Mouse (Mus musculus): ENCODE results near the gene Osbpl11. TPM values are rescaled to one million over a fixed set of nuclear protein-coding genes. Genes with fewer than 3 reads are reported as not detected.

The Osbpl11 gene
- total and polyA plus RNA-seq, 2 experiments = 6.3 to 9.8 TPM

DNA sequence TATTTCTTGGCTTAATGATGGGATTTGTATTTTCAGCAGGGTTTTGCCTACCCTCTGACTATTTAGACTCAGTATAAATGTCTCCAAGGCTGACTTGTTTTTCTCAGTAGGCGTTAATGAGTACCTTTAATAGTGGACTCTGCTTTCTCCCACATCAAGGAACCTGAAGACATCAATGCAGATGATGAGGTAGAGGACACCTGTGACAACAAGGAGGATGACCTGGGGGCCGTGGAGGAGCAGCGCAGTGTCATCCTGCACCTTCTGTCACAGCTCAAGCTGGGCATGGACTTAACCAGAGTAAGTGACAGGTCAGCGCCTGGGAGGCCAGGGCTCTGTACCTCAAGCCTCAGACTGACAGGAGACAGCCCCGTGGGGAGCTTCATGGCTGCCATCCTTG, 39.5 kb downstream of the Osbpl11 start:
- no peaks in the 10 kb centered on the region for H3K79me2 ChIP-seq (ENCODE audit: control insufficient read depth, insufficient read depth, low read length)
- no peak overlapping the region for H3K27ac ChIP-seq (replicated peaks; ENCODE audit: insufficient read depth, low read depth, low read length)
- no peak overlapping the region for H3K4me3 ChIP-seq (ENCODE audit: insufficient read depth, low read depth, low read length)
- no peak for TF ChIP-seq POLR2A (IDR thresholded peaks at IDR 0.05; ENCODE audit: extremely low read depth, insufficient read depth, low read length)
- H3K4me1 ChIP-seq (ENCODE audit: control insufficient read depth, insufficient read depth, low read length) = no peaks in the 10 kb centered on the region
- no peaks in the 10 kb centered on the region for H3K27me3 ChIP-seq (ENCODE audit: control insufficient read depth, insufficient read depth, low read length)
- 91% methylated on average over 5 of the region's 5 CpGs for WGBS
- H3K36me3 ChIP-seq (ENCODE audit: control insufficient read depth, insufficient read depth, low read length) = peaks cover 48% of the 10 kb centered on the region
- no peak for DNase-seq (ENCODE audit: extremely low read depth, low read depth, low spot score)
- no peak overlapping the region for H3K9ac ChIP-seq (ENCODE audit: low read depth, low read length)

DNA sequence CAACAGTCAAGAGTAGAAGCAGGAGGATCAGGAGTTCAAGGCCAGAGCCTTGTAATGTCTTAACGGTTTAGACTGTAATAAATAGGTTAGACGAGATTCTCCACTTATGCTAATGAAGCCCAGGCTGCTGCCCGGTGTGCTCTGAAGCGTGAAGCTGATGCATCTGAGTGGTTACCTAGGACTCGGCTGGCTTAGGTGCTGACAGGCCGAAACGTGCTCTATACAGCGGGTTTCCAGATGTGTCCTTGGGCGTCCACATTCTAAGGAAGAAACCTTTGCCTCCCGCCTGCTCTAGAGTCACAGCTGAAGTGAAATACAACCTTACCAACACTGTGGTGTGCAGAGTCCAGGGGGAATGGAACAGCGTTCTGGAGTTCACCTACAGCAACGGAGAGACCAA, 49.3 kb downstream of the Osbpl11 start:
- Histone ChIP-seq H3K9ac (ENCODE audit: low read depth, low read length) (no peak overlapping the region), H3K79me2 (ENCODE audit: control insufficient read depth, insufficient read depth, low read length) (no peaks in the 10 kb centered on the region), H3K27me3 (ENCODE audit: control insufficient read depth, insufficient read depth, low read length) (no peaks in the 10 kb centered on the region), H3K4me1 (ENCODE audit: control insufficient read depth, insufficient read depth, low read length) (no peaks in the 10 kb centered on the region), H3K36me3 (ENCODE audit: control insufficient read depth, insufficient read depth, low read length) (peaks cover 54% of the 10 kb centered on the region), H3K4me3 (ENCODE audit: insufficient read depth, low read depth, low read length) (no peak overlapping the region), H3K27ac (replicated peaks; ENCODE audit: insufficient read depth, low read depth, low read length) (no peak overlapping the region)
- no peak for TF ChIP-seq POLR2A (IDR thresholded peaks at IDR 0.05; ENCODE audit: extremely low read depth, insufficient read depth, low read length)
- TF ChIP-seq CTCF (IDR thresholded peaks at IDR 0.05; ENCODE audit: low read depth, low read length) = no peak
- 94% methylated on average over 12 of the region's 12 CpGs for WGBS
- DNase-seq (ENCODE audit: extremely low read depth, low read depth, low spot score) = no peak

DNA sequence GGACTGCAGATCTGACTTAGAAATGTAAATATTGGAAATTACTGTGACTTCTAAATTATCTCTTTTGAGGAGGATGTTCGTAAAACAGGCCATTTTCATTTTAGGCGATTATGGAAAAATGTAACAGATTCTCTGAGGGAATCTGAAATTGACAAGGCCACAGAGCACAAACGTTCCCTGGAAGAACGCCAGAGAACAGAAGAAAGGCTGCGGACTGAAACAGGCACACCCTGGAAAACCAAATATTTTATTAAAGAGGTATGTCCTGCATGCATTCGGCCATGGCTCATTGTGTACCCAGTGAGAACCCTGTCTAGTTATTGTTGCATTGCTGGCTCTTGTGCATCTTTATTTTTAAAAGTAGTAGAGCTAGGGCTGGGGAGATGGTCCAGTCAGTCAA, 51.3 kb downstream of the Osbpl11 start:
- peaks cover 46% of the 10 kb centered on the region for H3K36me3 ChIP-seq (ENCODE audit: control insufficient read depth, insufficient read depth, low read length)
- H3K27me3 ChIP-seq (ENCODE audit: control insufficient read depth, insufficient read depth, low read length) = no peaks in the 10 kb centered on the region
- 56% methylated on average over 6 of the region's 6 CpGs for WGBS
- no peak overlapping the region for H3K4me3 ChIP-seq (ENCODE audit: insufficient read depth, low read depth, low read length)
- H3K79me2 ChIP-seq (ENCODE audit: control insufficient read depth, insufficient read depth, low read length) = no peaks in the 10 kb centered on the region
- H3K9ac ChIP-seq (ENCODE audit: low read depth, low read length) = no peak overlapping the region
- no peak for DNase-seq (ENCODE audit: extremely low read depth, low read depth, low spot score)
- no peak for TF ChIP-seq CTCF (IDR thresholded peaks at IDR 0.05; ENCODE audit: low read depth, low read length)
- no peak for TF ChIP-seq POLR2A (IDR thresholded peaks at IDR 0.05; ENCODE audit: extremely low read depth, insufficient read depth, low read length)
- no peak overlapping the region for H3K27ac ChIP-seq (replicated peaks; ENCODE audit: insufficient read depth, low read depth, low read length)
- H3K4me1 ChIP-seq (ENCODE audit: control insufficient read depth, insufficient read depth, low read length) = no peaks in the 10 kb centered on the region

- H3K4me1 ChIP-seq (ENCODE audit: control insufficient read depth, insufficient read depth, low read length) = no peaks in the 10 kb centered on the region
- H3K27ac ChIP-seq (replicated peaks; ENCODE audit: insufficient read depth, low read depth, low read length) = no peak overlapping the region
- H3K4me3 ChIP-seq (ENCODE audit: insufficient read depth, low read depth, low read length) = no peak overlapping the region
- 88% methylated on average over 2 of the region's 2 CpGs for WGBS
- no peaks in the 10 kb centered on the region for H3K79me2 ChIP-seq (ENCODE audit: control insufficient read depth, insufficient read depth, low read length)
- peaks cover 41% of the 10 kb centered on the region for H3K36me3 ChIP-seq (ENCODE audit: control insufficient read depth, insufficient read depth, low read length)
- H3K9ac ChIP-seq (ENCODE audit: low read depth, low read length) = no peak overlapping the region
- no peaks in the 10 kb centered on the region for H3K27me3 ChIP-seq (ENCODE audit: control insufficient read depth, insufficient read depth, low read length)
- DNase-seq (ENCODE audit: extremely low read depth, low read depth, low spot score) = no peak
- TF ChIP-seq CTCF (IDR thresholded peaks at IDR 0.05; ENCODE audit: low read depth, low read length) (no peak), POLR2A (IDR thresholded peaks at IDR 0.05; ENCODE audit: extremely low read depth, insufficient read depth, low read length) (no peak)
These were observed 54.4 kb downstream of the Osbpl11 start for GRCm38 (mm10) chr16:33239305-33239704.

GRCm38 (mm10) chr16:33242046-33242445, 57.2 kb downstream of the Osbpl11 start:
- 68% methylated on average over 6 of the region's 6 CpGs for whole genome bisulfite sequencing
- Histone ChIP-seq H3K4me1 (ENCODE audit: control insufficient read depth, insufficient read depth, low read length) (no peaks in the 10 kb centered on the region), H3K9ac (ENCODE audit: low read depth, low read length) (no peak overlapping the region), H3K79me2 (ENCODE audit: control insufficient read depth, insufficient read depth, low read length) (no peaks in the 10 kb centered on the region), H3K27ac (replicated peaks; ENCODE audit: insufficient read depth, low read depth, low read length) (no peak overlapping the region), H3K36me3 (ENCODE audit: control insufficient read depth, insufficient read depth, low read length) (peaks cover 30% of the 10 kb centered on the region), H3K4me3 (ENCODE audit: insufficient read depth, low read depth, low read length) (no peak overlapping the region), H3K27me3 (ENCODE audit: control insufficient read depth, insufficient read depth, low read length) (no peaks in the 10 kb centered on the region)
- TF ChIP-seq POLR2A (IDR thresholded peaks at IDR 0.05; ENCODE audit: extremely low read depth, insufficient read depth, low read length) (no peak), CTCF (IDR thresholded peaks at IDR 0.05; ENCODE audit: low read depth, low read length) (no peak)
- DNase-seq (ENCODE audit: extremely low read depth, low read depth, low spot score) = no peak

GRCm38 (mm10) chr16:33244136-33244691, 59.3 kb downstream of the Osbpl11 start:
- no peaks in the 10 kb centered on the region for H3K27me3 ChIP-seq (ENCODE audit: control insufficient read depth, insufficient read depth, low read length)
- no peak overlapping the region for H3K27ac ChIP-seq (replicated peaks; ENCODE audit: insufficient read depth, low read depth, low read length)
- 82% methylated on average over 6 of the region's 6 CpGs for WGBS
- H3K9ac ChIP-seq (ENCODE audit: low read depth, low read length) = no peak overlapping the region
- no peaks in the 10 kb centered on the region for H3K79me2 ChIP-seq (ENCODE audit: control insufficient read depth, insufficient read depth, low read length)
- no peak for DNase-seq (ENCODE audit: extremely low read depth, low read depth, low spot score)
- no peaks in the 10 kb centered on the region for H3K4me1 ChIP-seq (ENCODE audit: control insufficient read depth, insufficient read depth, low read length)
- H3K4me3 ChIP-seq (ENCODE audit: insufficient read depth, low read depth, low read length) = no peak overlapping the region
- peaks cover 17% of the 10 kb centered on the region for H3K36me3 ChIP-seq (ENCODE audit: control insufficient read depth, insufficient read depth, low read length)
- TF ChIP-seq POLR2A (IDR thresholded peaks at IDR 0.05; ENCODE audit: extremely low read depth, insufficient read depth, low read length) (no peak), CTCF (IDR thresholded peaks at IDR 0.05; ENCODE audit: low read depth, low read length) (peak; percentile 48)
